Mouse (Mus musculus): ENCODE measurements around the gene Fkrp. TPM values are rescaled to one million over a fixed set of nuclear protein-coding genes. Genes with fewer than 3 reads are reported as not detected.

Gene Fkrp
- polyA plus RNA-seq, 1 experiment: 7.2 TPM

DNA sequence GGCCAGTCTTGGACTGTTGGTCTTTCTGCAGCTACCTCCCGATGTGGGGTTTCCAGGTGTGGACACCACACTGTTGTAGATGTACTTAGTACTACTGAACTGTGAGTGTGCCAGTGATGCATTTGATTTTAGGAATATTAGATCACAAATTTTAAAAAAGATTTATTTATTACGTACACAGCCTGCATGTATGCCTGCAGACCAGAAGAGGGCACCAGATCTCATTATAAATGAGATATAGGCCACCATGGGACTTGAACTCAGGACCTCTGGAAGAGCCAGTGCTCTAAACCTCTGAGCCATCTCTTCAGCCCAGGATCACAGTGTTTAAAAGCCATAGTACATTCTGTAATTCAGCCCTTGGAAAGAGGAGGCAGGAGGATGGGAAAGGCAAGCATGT, 4.0 kb downstream of the Fkrp start:
- H3K4me1 ChIP-seq (ENCODE audit: control insufficient read depth, insufficient read depth, low read length): peaks cover 1% of the 10 kb centered on the region
- H3K4me3 ChIP-seq (replicated peaks; ENCODE audit: control insufficient read depth, low read depth, low read length): no peak overlapping the region
- no peak for TF ChIP-seq CTCF (IDR thresholded peaks at IDR 0.05; ENCODE audit: control insufficient read depth, insufficient read depth, low read length)
- no peak for TF ChIP-seq POLR2A (IDR thresholded peaks at IDR 0.05; ENCODE audit: borderline replicate concordance, control insufficient read depth, low read depth, low read length)
- H3K27ac ChIP-seq (ENCODE audit: control insufficient read depth, insufficient read depth, low read depth, low read length, poor library complexity): no peak overlapping the region
- 69% methylated on average over 2 of the region's 2 CpGs for WGBS

GRCm38 (mm10) chr7:16811649-16812070, 4.9 kb downstream of the Fkrp start:
- peaks cover 1% of the 10 kb centered on the region; the same call in 1 of the 2 replicates for H3K4me1 ChIP-seq (ENCODE audit: control insufficient read depth, insufficient read depth, low read length)
- WGBS: 92% methylated on average over 17 of the region's 17 CpGs
- H3K27ac ChIP-seq (ENCODE audit: control insufficient read depth, insufficient read depth, low read depth, low read length, poor library complexity): no peak overlapping the region
- TF ChIP-seq POLR2A (IDR thresholded peaks at IDR 0.05; ENCODE audit: borderline replicate concordance, control insufficient read depth, low read depth, low read length): no peak
- TF ChIP-seq CTCF (IDR thresholded peaks at IDR 0.05; ENCODE audit: control insufficient read depth, insufficient read depth, low read length): no peak
- no peak overlapping the region for H3K4me3 ChIP-seq (replicated peaks; ENCODE audit: control insufficient read depth, low read depth, low read length)

DNA sequence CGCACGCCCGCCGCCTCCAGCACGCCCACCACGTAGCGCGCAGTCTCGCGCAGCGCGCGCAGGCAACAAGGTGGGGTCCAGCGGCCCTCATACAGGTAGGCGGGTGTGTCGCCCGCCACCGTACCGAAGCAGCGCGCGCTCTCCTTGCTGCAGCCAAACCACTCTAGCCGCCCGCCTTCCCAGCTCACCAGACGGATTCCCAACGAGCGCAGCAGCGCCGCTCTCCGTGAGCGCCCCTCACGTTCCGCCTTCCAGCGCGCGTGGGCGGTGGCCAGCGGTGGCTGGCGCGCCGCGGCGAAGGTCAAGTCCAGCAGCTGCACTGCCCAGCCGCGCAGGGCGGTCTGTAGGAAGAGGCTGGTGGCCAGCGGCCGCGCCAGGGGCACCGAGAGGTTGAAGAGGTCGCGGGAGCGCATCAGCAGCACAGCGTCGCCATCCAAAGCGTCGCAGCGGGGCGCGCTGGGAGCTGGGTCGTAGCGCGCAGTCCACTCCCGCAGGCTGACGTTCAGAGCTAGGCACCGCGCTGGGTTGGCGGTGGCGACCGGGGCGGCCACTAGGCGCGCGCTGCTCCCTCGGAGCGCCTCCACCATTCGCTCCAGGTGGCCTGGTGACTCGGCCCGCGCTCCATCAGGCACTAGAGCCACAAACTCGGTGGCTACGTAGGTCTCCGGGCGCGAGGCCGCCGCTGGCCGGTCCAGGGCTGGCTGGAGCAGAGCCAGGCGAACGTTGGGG, 5.4 kb downstream of the Fkrp start:
- H3K27ac ChIP-seq (ENCODE audit: control insufficient read depth, insufficient read depth, low read depth, low read length, poor library complexity): no peak overlapping the region

GRCm38 (mm10) chr7:16810399-16810919, 6.1 kb downstream of the Fkrp start:
- 90% methylated on average over 28 of the region's 28 CpGs for WGBS
- H3K4me3 ChIP-seq (replicated peaks; ENCODE audit: control insufficient read depth, low read depth, low read length): no peak overlapping the region
- H3K27ac ChIP-seq (ENCODE audit: control insufficient read depth, insufficient read depth, low read depth, low read length, poor library complexity): no peak overlapping the region; the same call in 1 of the 2 replicates
- TF ChIP-seq POLR2A (IDR thresholded peaks at IDR 0.05; ENCODE audit: borderline replicate concordance, control insufficient read depth, low read depth, low read length): no peak
- TF ChIP-seq CTCF (IDR thresholded peaks at IDR 0.05; ENCODE audit: control insufficient read depth, insufficient read depth, low read length): no peak
- H3K4me1 ChIP-seq (ENCODE audit: control insufficient read depth, insufficient read depth, low read length): peaks cover 1% of the 10 kb centered on the region; the same call in 1 of the 2 replicates

More for the DNA sequence above, 5.4 kb downstream of the Fkrp start:
- WGBS: 96% methylated on average over 90 of the region's 90 CpGs
- TF ChIP-seq POLR2A (IDR thresholded peaks at IDR 0.05; ENCODE audit: borderline replicate concordance, control insufficient read depth, low read depth, low read length) (no peak), CTCF (IDR thresholded peaks at IDR 0.05; ENCODE audit: control insufficient read depth, insufficient read depth, low read length) (no peak)
- no peak overlapping the region for H3K4me3 ChIP-seq (replicated peaks; ENCODE audit: control insufficient read depth, low read depth, low read length)
- peaks cover 1% of the 10 kb centered on the region; the same call in 1 of the 2 replicates for H3K4me1 ChIP-seq (ENCODE audit: control insufficient read depth, insufficient read depth, low read length)

DNA sequence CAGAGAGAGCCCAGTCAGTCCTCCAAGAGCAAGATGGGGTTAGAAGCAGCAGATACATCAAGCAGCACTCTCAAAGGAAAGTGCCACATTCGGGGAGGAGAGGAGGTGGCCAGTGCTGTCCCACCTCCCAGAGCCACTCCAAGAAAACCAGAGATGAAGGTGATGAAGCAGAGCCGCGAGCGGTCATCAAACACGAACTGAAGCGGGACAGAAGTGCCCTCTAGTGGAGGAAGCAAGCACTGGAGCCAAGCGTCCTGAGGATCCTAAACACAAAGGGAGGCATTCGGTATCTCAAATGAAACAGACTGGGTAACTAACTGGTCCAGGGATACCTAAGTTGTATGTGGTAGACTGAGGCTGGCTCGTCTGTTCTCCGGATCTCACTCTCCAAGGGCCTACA, 6.8 kb downstream of the Fkrp start:
- Histone ChIP-seq H3K4me1 (ENCODE audit: control insufficient read depth, insufficient read depth, low read length) (peaks cover 1% of the 10 kb centered on the region; the same call in 1 of the 2 replicates), H3K27ac (ENCODE audit: control insufficient read depth, insufficient read depth, low read depth, low read length, poor library complexity) (no peak overlapping the region), H3K4me3 (replicated peaks; ENCODE audit: control insufficient read depth, low read depth, low read length) (no peak overlapping the region)
- 62% methylated on average over 10 of the region's 10 CpGs for WGBS
- TF ChIP-seq POLR2A (IDR thresholded peaks at IDR 0.05; ENCODE audit: borderline replicate concordance, control insufficient read depth, low read depth, low read length): no peak
- TF ChIP-seq CTCF (IDR thresholded peaks at IDR 0.05; ENCODE audit: control insufficient read depth, insufficient read depth, low read length): peak; percentile 88

- Histone ChIP-seq H3K27ac (ENCODE audit: control insufficient read depth, insufficient read depth, low read depth, low read length, poor library complexity) (no peak overlapping the region), H3K4me1 (ENCODE audit: control insufficient read depth, insufficient read depth, low read length) (peaks cover 1% of the 10 kb centered on the region; the same call in 1 of the 2 replicates), H3K4me3 (replicated peaks; ENCODE audit: control insufficient read depth, low read depth, low read length) (no peak overlapping the region)
- WGBS: 84% methylated on average over 9 of the region's 9 CpGs
- TF ChIP-seq CTCF (IDR thresholded peaks at IDR 0.05; ENCODE audit: control insufficient read depth, insufficient read depth, low read length): no peak
- no peak for TF ChIP-seq POLR2A (IDR thresholded peaks at IDR 0.05; ENCODE audit: borderline replicate concordance, control insufficient read depth, low read depth, low read length)
These were observed 7.9 kb downstream of the Fkrp start for GRCm38 (mm10) chr7:16808647-16809046.

DNA sequence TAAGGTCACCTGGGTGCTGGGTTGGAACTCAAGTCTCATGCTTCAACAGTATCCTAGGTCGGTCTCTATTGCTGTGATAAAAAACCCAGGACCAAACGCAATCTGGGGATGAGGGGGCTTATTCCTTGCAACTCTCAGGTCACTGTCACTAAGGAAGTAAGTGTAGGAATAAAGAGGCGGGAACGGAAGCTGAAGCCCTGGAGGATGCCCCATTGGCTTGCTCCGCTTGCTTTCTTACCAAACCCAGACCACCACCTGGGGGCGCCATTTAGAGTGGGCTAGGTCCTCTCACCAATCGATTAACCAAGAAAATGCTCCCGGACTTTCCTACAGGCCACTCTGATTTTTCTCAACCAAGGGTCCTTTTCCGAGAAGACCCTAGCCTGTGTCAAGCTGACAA, 8.6 kb downstream of the Fkrp start:
- WGBS: 77% methylated on average over 9 of the region's 9 CpGs
- TF ChIP-seq CTCF (IDR thresholded peaks at IDR 0.05; ENCODE audit: control insufficient read depth, insufficient read depth, low read length): peak; percentile 36
- no peak for TF ChIP-seq POLR2A (IDR thresholded peaks at IDR 0.05; ENCODE audit: borderline replicate concordance, control insufficient read depth, low read depth, low read length)
- H3K4me3 ChIP-seq (replicated peaks; ENCODE audit: control insufficient read depth, low read depth, low read length): no peak overlapping the region
- no peak overlapping the region for H3K27ac ChIP-seq (ENCODE audit: control insufficient read depth, insufficient read depth, low read depth, low read length, poor library complexity)
- peaks cover 1% of the 10 kb centered on the region; the same call in 1 of the 2 replicates for H3K4me1 ChIP-seq (ENCODE audit: control insufficient read depth, insufficient read depth, low read length)

DNA sequence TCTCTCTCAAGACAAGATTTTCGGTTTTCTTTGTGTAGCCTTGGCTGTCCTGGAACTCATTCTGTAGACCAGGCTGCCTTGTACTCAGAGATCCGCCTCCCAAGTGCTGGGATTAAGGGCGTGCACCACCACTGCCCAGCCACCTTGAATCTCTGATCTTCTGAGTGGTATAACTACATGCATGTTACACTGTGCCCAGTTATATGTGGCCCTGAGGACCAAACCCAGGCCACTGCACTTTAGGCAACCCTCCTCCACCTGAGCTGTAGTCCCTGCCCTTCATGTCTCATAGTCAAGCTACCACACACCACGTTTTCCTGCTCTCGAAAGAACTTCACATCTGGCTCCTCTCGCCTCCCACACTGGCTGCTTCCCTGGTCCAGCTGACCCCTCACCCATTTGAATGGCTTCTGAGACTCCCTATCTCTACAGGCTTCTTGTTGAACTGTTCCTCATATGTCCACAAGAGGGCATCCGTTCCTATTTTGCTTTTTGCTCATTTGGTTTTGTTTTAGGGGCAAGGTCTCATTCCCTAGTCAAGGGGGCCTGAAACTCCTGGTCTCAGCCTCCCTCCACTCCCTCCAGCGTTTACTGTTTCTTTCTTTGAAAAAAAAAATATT, 12.0 kb downstream of the Fkrp start:
- WGBS: 27% methylated on average over 8 of the region's 8 CpGs
- Histone ChIP-seq H3K27ac (ENCODE audit: control insufficient read depth, insufficient read depth, low read depth, low read length, poor library complexity) (no peak overlapping the region; the same call in 1 of the 2 replicates), H3K4me1 (ENCODE audit: control insufficient read depth, insufficient read depth, low read length) (no peaks in the 10 kb centered on the region; the same call in 1 of the 2 replicates), H3K4me3 (replicated peaks; ENCODE audit: control insufficient read depth, low read depth, low read length) (peak overlapping the region; percentile 15)
- TF ChIP-seq CTCF (IDR thresholded peaks at IDR 0.05; ENCODE audit: control insufficient read depth, insufficient read depth, low read length) (peak; percentile 8; the same call in 1 of the 2 replicates), POLR2A (IDR thresholded peaks at IDR 0.05; ENCODE audit: borderline replicate concordance, control insufficient read depth, low read depth, low read length) (no peak)
